Mouse (Mus musculus): ENCODE measurements at regions not wholly inside any gene's neighbourhood (a gene's known extent, or its start where the extent isn't known, plus 50 kb on each side); places are given as distances from the start of the nearest gene placed in this dataset.

DNA sequence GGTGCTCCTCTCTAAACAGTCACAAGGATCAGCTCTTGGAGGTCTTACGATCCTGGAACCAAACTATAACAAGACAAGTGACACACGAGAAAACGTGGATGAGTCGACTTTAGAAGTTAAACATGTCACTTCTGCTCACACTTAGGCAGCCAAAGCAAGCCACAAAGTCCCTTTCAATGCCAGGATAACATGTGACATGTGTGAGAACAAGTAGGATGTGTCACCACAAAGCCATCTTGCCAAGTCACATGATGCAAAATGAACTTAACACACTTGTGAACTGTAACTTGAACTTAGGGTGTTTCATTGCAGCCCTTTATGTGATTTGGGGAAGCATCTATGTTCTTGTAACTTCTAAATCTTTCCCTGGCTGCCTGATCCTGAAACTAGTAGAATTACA lies 442.0 kb upstream of the Etaa1 start:
- TF ChIP-seq CTCF (IDR thresholded peaks at IDR 0.05; ENCODE audit: low read depth), result no peak
- no peak for TF ChIP-seq EP300 (IDR thresholded peaks at IDR 0.05; ENCODE audit: low read depth)
- Histone ChIP-seq H3K27me3 (ENCODE audit: insufficient read depth, low read length) (no peaks in the 10 kb centered on the region), H3K9me3 (ENCODE audit: low read length) (no peaks in the 10 kb centered on the region), H3K9ac (replicated peaks) (no peak overlapping the region), H3K27ac (ENCODE audit: low read depth) (no peak overlapping the region), H3K36me3 (replicated peaks; ENCODE audit: insufficient read depth, low read length) (no peaks in the 10 kb centered on the region), H3K4me1 (ENCODE audit: insufficient read depth) (no peaks in the 10 kb centered on the region), H3K4me3 (ENCODE audit: low read depth, low read length) (no peak overlapping the region), H3K4me2 (ENCODE audit: low read depth, low read length) (no peak overlapping the region)
- WGBS (ENCODE audit: insufficient replicate concordance), result 71% methylated on average over 4 of the region's 4 CpGs
- DNase-seq, result no peak
- no peak for ATAC-seq

DNA sequence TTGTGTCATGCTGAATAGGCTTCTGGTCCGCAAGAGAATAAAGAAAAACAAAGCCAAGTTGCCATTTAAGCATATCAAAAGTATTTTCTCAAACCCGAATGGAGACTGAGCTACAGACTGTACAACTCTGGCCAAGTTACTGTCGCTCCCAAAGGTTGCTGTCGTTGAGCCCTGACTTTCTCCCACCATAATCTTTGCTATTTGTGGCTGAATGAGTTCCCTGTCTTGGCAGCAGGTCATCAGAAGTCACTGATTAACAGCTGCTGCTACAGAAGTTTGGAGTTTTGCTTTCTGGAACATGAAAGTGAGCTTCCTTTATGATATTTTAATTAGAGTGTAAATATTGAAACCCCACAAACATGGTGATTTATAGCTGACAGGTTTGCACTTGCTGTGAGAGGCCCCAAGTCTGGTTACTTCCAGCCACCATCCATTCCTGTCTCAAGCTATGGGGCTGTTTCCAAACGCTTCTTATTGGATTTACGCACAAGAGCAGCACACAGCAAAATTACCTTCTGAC lies 419.2 kb upstream of the Etaa1 start:
- Histone ChIP-seq H3K4me1 (ENCODE audit: insufficient read depth) (no peaks in the 10 kb centered on the region), H3K27me3 (ENCODE audit: insufficient read depth, low read length) (no peaks in the 10 kb centered on the region), H3K4me2 (ENCODE audit: low read depth, low read length) (no peak overlapping the region), H3K9me3 (ENCODE audit: low read length) (no peaks in the 10 kb centered on the region), H3K27ac (ENCODE audit: low read depth) (no peak overlapping the region), H3K9ac (replicated peaks) (no peak overlapping the region), H3K4me3 (ENCODE audit: low read depth, low read length) (no peak overlapping the region), H3K36me3 (replicated peaks; ENCODE audit: insufficient read depth, low read length) (no peaks in the 10 kb centered on the region)
- TF ChIP-seq CTCF (IDR thresholded peaks at IDR 0.05; ENCODE audit: low read depth) (no peak), EP300 (IDR thresholded peaks at IDR 0.05; ENCODE audit: low read depth) (no peak)
- no peak for ATAC-seq
- no peak for DNase-seq
- WGBS (ENCODE audit: insufficient replicate concordance), result 68% methylated on average over 6 of the region's 6 CpGs

DNA sequence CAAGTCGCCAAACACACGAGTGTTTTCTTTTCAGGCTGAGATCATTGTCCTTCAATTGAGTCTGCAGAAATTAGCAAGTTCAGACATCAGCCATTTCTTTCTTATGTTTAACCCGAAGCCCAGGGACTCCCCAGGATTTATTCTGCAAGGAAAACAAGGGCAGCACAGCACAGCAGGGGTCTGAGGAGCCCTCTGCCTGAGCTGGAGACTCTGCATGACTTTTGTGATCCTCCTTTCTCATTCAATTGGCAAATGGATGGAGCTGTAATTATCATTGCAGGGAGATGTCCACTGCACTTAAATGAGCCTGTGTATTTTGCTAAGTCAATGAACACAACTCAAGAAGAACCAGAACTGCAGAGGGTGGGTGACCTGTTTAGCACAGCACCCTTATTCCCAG lies 417.6 kb upstream of the Etaa1 start:
- TF ChIP-seq EP300 (IDR thresholded peaks at IDR 0.05; ENCODE audit: low read depth) (no peak), CTCF (IDR thresholded peaks at IDR 0.05; ENCODE audit: low read depth) (no peak)
- Histone ChIP-seq H3K36me3 (replicated peaks; ENCODE audit: insufficient read depth, low read length) (no peaks in the 10 kb centered on the region), H3K9me3 (ENCODE audit: low read length) (no peaks in the 10 kb centered on the region), H3K4me2 (ENCODE audit: low read depth, low read length) (no peak overlapping the region), H3K4me3 (ENCODE audit: low read depth, low read length) (no peak overlapping the region), H3K9ac (replicated peaks) (no peak overlapping the region), H3K27me3 (ENCODE audit: insufficient read depth, low read length) (no peaks in the 10 kb centered on the region), H3K4me1 (ENCODE audit: insufficient read depth) (no peaks in the 10 kb centered on the region), H3K27ac (ENCODE audit: low read depth) (no peak overlapping the region)
- no peak for ATAC-seq
- DNase-seq, result no peak
- WGBS (ENCODE audit: insufficient replicate concordance), result 36% methylated on average over 3 of the region's 3 CpGs

DNA sequence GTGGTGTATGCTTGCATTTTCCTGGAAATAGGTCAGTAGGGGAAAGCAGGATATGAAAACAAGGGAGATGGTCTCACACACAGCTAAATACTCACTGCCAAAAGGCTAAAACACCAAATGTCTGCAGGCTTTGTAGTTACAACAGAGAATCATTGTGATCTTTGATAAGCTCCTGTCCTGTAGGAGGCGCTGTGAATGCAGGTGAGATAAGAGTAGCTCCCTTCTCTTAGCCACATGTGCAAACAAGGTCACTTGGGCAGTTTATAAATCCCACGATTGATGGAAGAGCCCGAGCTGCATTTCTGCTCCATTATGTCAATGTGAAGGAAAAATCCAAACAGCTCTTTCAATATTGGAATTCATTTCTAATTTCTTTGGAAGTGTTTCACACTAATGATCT lies 417.2 kb upstream of the Etaa1 start:
- ATAC-seq (no peak), DNase-seq (no peak)
- Histone ChIP-seq H3K4me1 (ENCODE audit: insufficient read depth) (no peaks in the 10 kb centered on the region), H3K27ac (ENCODE audit: low read depth) (no peak overlapping the region), H3K9ac (replicated peaks) (no peak overlapping the region), H3K9me3 (ENCODE audit: low read length) (no peaks in the 10 kb centered on the region), H3K4me3 (ENCODE audit: low read depth, low read length) (no peak overlapping the region), H3K36me3 (replicated peaks; ENCODE audit: insufficient read depth, low read length) (no peaks in the 10 kb centered on the region), H3K4me2 (ENCODE audit: low read depth, low read length) (no peak overlapping the region), H3K27me3 (ENCODE audit: insufficient read depth, low read length) (no peaks in the 10 kb centered on the region)
- TF ChIP-seq EP300 (IDR thresholded peaks at IDR 0.05; ENCODE audit: low read depth), result no peak
- no peak; the same call in 1 of the 2 replicates for TF ChIP-seq CTCF (IDR thresholded peaks at IDR 0.05; ENCODE audit: low read depth)
- WGBS (ENCODE audit: insufficient replicate concordance), result 32% methylated on average over 3 of the region's 3 CpGs

DNA sequence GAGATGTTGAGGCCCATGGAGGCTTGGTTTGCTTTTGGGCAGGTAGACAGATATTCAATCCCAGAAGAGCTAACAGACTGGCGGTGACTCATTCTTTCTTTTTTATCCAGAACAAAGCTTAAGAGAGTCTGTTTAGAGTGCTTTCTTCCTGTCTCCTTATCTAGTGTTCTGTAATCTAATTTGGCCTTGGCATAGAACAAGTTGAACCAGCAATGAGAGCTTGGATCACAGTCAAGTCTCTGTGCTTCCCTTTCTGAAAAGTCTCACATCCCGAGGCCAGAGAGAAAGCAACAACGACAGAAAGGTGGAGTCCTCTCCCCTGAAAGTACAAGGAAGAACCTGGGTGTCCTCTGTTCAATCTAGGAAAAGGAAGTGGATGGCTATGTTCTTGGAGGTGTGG lies 401.2 kb upstream of the Etaa1 start:
- no peaks in the 10 kb centered on the region for H3K4me1 ChIP-seq (ENCODE audit: insufficient read depth)
- H3K4me2 ChIP-seq (ENCODE audit: low read depth, low read length), result no peak overlapping the region
- no peak overlapping the region for H3K9ac ChIP-seq (replicated peaks)
- H3K27ac ChIP-seq (ENCODE audit: low read depth), result no peak overlapping the region
- no peak overlapping the region for H3K4me3 ChIP-seq (ENCODE audit: low read depth, low read length)
- H3K27me3 ChIP-seq (ENCODE audit: insufficient read depth, low read length), result no peaks in the 10 kb centered on the region
- no peak for ATAC-seq
- no peak for TF ChIP-seq CTCF (IDR thresholded peaks at IDR 0.05; ENCODE audit: low read depth)
- WGBS (ENCODE audit: insufficient replicate concordance), result 55% methylated on average over 3 of the region's 3 CpGs
- no peaks in the 10 kb centered on the region for H3K9me3 ChIP-seq (ENCODE audit: low read length)
- no peak for DNase-seq
- H3K36me3 ChIP-seq (replicated peaks; ENCODE audit: insufficient read depth, low read length), result no peaks in the 10 kb centered on the region

DNA sequence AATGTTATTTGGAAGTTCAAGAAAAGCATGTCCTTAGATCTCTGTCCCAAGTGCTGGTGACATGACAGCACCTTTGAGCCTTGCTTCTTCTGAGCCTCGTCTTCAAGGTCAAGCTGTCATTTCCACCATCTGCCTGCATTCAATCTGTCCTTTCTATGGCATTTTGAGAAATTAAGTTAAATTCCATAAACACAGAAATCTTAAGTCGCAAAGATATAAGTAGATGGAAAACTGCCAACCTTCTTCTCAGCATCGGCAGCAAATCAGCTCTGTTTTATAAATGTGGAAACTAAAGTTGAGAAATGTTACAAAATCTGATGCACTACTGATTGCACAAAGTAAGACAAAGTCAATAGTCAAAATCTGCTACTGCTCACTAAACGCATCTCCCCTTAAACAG lies 400.5 kb upstream of the Etaa1 start:
- Histone ChIP-seq H3K27me3 (ENCODE audit: insufficient read depth, low read length) (no peaks in the 10 kb centered on the region), H3K9me3 (ENCODE audit: low read length) (no peaks in the 10 kb centered on the region), H3K4me3 (ENCODE audit: low read depth, low read length) (no peak overlapping the region), H3K36me3 (replicated peaks; ENCODE audit: insufficient read depth, low read length) (no peaks in the 10 kb centered on the region), H3K9ac (replicated peaks) (no peak overlapping the region), H3K4me1 (ENCODE audit: insufficient read depth) (no peaks in the 10 kb centered on the region), H3K27ac (ENCODE audit: low read depth) (no peak overlapping the region), H3K4me2 (ENCODE audit: low read depth, low read length) (no peak overlapping the region)
- DNase-seq (no peak), ATAC-seq (no peak)
- no peak for TF ChIP-seq CTCF (IDR thresholded peaks at IDR 0.05; ENCODE audit: low read depth)
- no peak for TF ChIP-seq EP300 (IDR thresholded peaks at IDR 0.05; ENCODE audit: low read depth)
- WGBS (ENCODE audit: insufficient replicate concordance), result 68% methylated on average over 4 of the region's 4 CpGs

DNA sequence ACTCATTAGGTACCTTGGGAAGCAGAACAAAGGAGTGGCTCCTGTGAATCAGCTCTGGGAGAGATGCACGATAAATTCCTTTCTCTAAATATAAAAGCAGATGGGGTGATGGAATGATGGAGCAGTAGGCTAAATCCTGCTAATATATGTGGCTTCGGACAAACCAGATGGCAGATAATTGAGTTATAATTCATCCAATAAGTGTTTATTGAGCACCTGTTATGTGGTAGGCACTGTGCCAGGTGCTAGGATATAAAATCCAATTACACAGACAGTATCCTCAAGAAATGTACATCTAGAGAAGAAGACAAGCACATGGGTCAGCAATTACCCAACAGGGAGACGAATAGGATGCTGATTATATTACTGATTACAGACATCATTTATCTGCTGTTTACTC lies 394.2 kb upstream of the Etaa1 start:
- 76% methylated on average over 3 of the region's 3 CpGs for WGBS (ENCODE audit: insufficient replicate concordance)

More for the DNA sequence above, 394.2 kb upstream of the Etaa1 start:
- no peaks in the 10 kb centered on the region for H3K9me3 ChIP-seq (ENCODE audit: low read length)
- no peaks in the 10 kb centered on the region for H3K36me3 ChIP-seq (replicated peaks; ENCODE audit: insufficient read depth, low read length)
- ATAC-seq, result no peak
- TF ChIP-seq CTCF (IDR thresholded peaks at IDR 0.05; ENCODE audit: low read depth), result no peak
- no peak for TF ChIP-seq EP300 (IDR thresholded peaks at IDR 0.05; ENCODE audit: low read depth)
- no peaks in the 10 kb centered on the region for H3K4me1 ChIP-seq (ENCODE audit: insufficient read depth)
- no peak for DNase-seq
- no peak overlapping the region for H3K4me2 ChIP-seq (ENCODE audit: low read depth, low read length)
- H3K9ac ChIP-seq (replicated peaks), result no peak overlapping the region
- H3K4me3 ChIP-seq (ENCODE audit: low read depth, low read length), result no peak overlapping the region
- no peak overlapping the region for H3K27ac ChIP-seq (ENCODE audit: low read depth)
- no peaks in the 10 kb centered on the region for H3K27me3 ChIP-seq (ENCODE audit: insufficient read depth, low read length)

All from liver, postnatal 0 days (tissue).